Mouse (Mus musculus): ENCODE measurements around the gene Rnf26. TPM values are rescaled to one million over a fixed set of nuclear protein-coding genes. Genes with fewer than 3 reads are reported as not detected.

Rnf26 gene
- 30.5 and 37.1 TPM in 2 replicates for polyA plus RNA-seq (2012; rRNA removed; ENCODE audit: low replicate concordance)

GRCm38 (mm10) chr9:44113105-44113789 lies at the start of gene Rnf26, which contains the start of gene Gm49380:
Gene Rnf26 (minus strand): TSS chr9:44113517.
Gene Gm49380 (minus strand): TSS chr9:44113500.

GRCm38 (mm10) chr9:44134101-44134850 lies 21.0 kb upstream of the Rnf26 start, which contains the start of gene Mcam:
Gene Mcam (plus strand): TSS chr9:44134469.

GRCm38 (mm10) chr9:44107110-44107509 lies 6.2 kb downstream of the Rnf26 start, which contains the start of gene C1qtnf5:
Gene C1qtnf5 (plus strand): TSS chr9:44107245.

GRCm38 (mm10) chr9:44101490-44101889 lies 11.8 kb downstream of the Rnf26 start, which contains the start of gene Mfrp:
Gene Mfrp (plus strand): TSS chr9:44101729.

GRCm38 (mm10) chr9:44066785-44067225 lies 46.5 kb downstream of the Rnf26 start, which contains the start of gene Usp2:
Gene Usp2 (plus strand): TSS chr9:44067021.

Other genes starting within 250 kb of the Rnf26 start
- 24.0 and 29.4 TPM in 2 replicates for gene Thy1, start 70.1 kb downstream of the Rnf26 start, polyA plus RNA-seq (2012; rRNA removed; ENCODE audit: low replicate concordance)
- gene Usp2, start 46.5 kb downstream of the Rnf26 start, polyA plus RNA-seq (2012; rRNA removed; ENCODE audit: low replicate concordance): 16.5 and 29.3 TPM in 2 replicates
- gene Mfrp, start 11.8 kb downstream of the Rnf26 start, polyA plus RNA-seq (2012; rRNA removed; ENCODE audit: low replicate concordance): 0.11 TPM in 1 of 2 replicates, not detected in the other
- 7.9 and 14.6 TPM in 2 replicates for gene C1qtnf5, start 6.3 kb downstream of the Rnf26 start, polyA plus RNA-seq (2012; rRNA removed; ENCODE audit: low replicate concordance)
- gene Gm49380, start within 50 bp of the Rnf26 start, polyA plus RNA-seq (2012; rRNA removed; ENCODE audit: low replicate concordance): 0.36 TPM in 1 of 2 replicates, not detected in the other
- 13.6 and 29.9 TPM in 2 replicates for gene Mcam, start 21.0 kb upstream of the Rnf26 start, polyA plus RNA-seq (2012; rRNA removed; ENCODE audit: low replicate concordance)
- 3.6 and 3.9 TPM in 2 replicates for gene Cbl, start 120.5 kb upstream of the Rnf26 start, polyA plus RNA-seq (2012; rRNA removed; ENCODE audit: low replicate concordance)
- gene Ccdc153, start 127.2 kb upstream of the Rnf26 start, polyA plus RNA-seq (2012; rRNA removed; ENCODE audit: low replicate concordance): not detected in 2 replicates
- 10.0 and 25.1 TPM in 2 replicates for gene Pdzd3, start 138.0 kb upstream of the Rnf26 start, polyA plus RNA-seq (2012; rRNA removed; ENCODE audit: low replicate concordance)
- 4.2 and 5.8 TPM in 2 replicates for gene Nlrx1, start 155.1 kb upstream of the Rnf26 start, polyA plus RNA-seq (2012; rRNA removed; ENCODE audit: low replicate concordance)
- 1.6 and 1.7 TPM in 2 replicates for gene Abcg4, start 175.1 kb upstream of the Rnf26 start, polyA plus RNA-seq (2012; rRNA removed; ENCODE audit: low replicate concordance)
- 14.2 and 16.9 TPM in 2 replicates for gene Hinfp, start 192.2 kb upstream of the Rnf26 start, polyA plus RNA-seq (2012; rRNA removed; ENCODE audit: low replicate concordance)
- 158 and 249 TPM in 2 replicates for gene C2cd2l, start 206.8 kb upstream of the Rnf26 start, polyA plus RNA-seq (2012; rRNA removed; ENCODE audit: low replicate concordance)
- gene Dpagt1, start 212.5 kb upstream of the Rnf26 start, polyA plus RNA-seq (2012; rRNA removed; ENCODE audit: low replicate concordance): 40.0 and 42.8 TPM in 2 replicates
- gene H2afx, start 221.2 kb upstream of the Rnf26 start, polyA plus RNA-seq (2012; rRNA removed; ENCODE audit: low replicate concordance): 134 and 260 TPM in 2 replicates
- gene Hmbs, start 230.7 kb upstream of the Rnf26 start, polyA plus RNA-seq (2012; rRNA removed; ENCODE audit: low replicate concordance): 35.1 and 44.5 TPM in 2 replicates
- 13.9 and 17.1 TPM in 2 replicates for gene Vps11, start 248.2 kb upstream of the Rnf26 start, polyA plus RNA-seq (2012; rRNA removed; ENCODE audit: low replicate concordance)

Data from duodenum, adult 2 months (tissue).